Mouse (Mus musculus) limb, embryonic 12.5 days (tissue): ENCODE measurements around the gene Fubp3. TPM values are rescaled to one million over a fixed set of nuclear protein-coding genes. Genes with fewer than 3 reads are reported as not detected.

Source experiments
- microRNA-seq: library from miRNA; unstranded; fragments of <30 nt; microRNA quantifications from one replicate; pipeline ENCODE4, GENCODE M21; 2017
- polyA plus RNA-seq: library from polyadenylated mRNA; unstranded; fragments of >200 nt; fragmentation: Nextera tagmentation; extraction: Ambion mirVana; gene quantifications from 2 replicates; pipeline ENCODE4 v1.2.1, GENCODE M21; 2016

The Fubp3 gene
- polyA plus RNA-seq, 1 experiment from 2014 or later, result 102 TPM

Small RNAs within 50 kb of the gene (microRNA-seq; reads per million reads assigned to microRNA genes)
- 0.70 reads per million for gene Mir6998

Other genes starting within 250 kb of the Fubp3 start
- gene Ass1, start 102.4 kb upstream of the Fubp3 start, polyA plus RNA-seq, result 5.5 and 6.5 TPM in 2 replicates
- 0.66 TPM in 1 of 2 replicates, not detected in the other for gene Prdm12, start 67.4 kb downstream of the Fubp3 start, polyA plus RNA-seq
- gene Exosc2, start 98.1 kb downstream of the Fubp3 start, polyA plus RNA-seq, result 88.3 and 94.9 TPM in 2 replicates
- gene Abl1, start 115.7 kb downstream of the Fubp3 start, polyA plus RNA-seq, result 63.0 and 72.2 TPM in 2 replicates
- 0.20 and 0.34 TPM in 2 replicates for gene Qrfp, start 237.9 kb downstream of the Fubp3 start, polyA plus RNA-seq